Mouse (Mus musculus): ENCODE measurements at regions not wholly inside any gene's neighbourhood (a gene's known extent, or its start where the extent isn't known, plus 50 kb on each side); places are given as distances from the start of the nearest gene placed in this dataset.

GRCm38 (mm10) chr2:128276337-128276736 lies 150.5 kb downstream of the Bcl2l11 start:
- Histone ChIP-seq H3K9me3 (replicated peaks; ENCODE audit: control insufficient read depth, low read length) (no peaks in the 10 kb centered on the region), H3K36me3 (ENCODE audit: control insufficient read depth, insufficient read depth, low read length) (no peaks in the 10 kb centered on the region), H3K4me2 (no peak overlapping the region), H3K27ac (ENCODE audit: low read depth, low read length) (no peak overlapping the region), H3K27me3 (ENCODE audit: control insufficient read depth, insufficient read depth, low read length) (no peaks in the 10 kb centered on the region), H3K9ac (ENCODE audit: low read depth, low read length) (no peak overlapping the region), H3K4me3 (ENCODE audit: low read depth, low read length) (no peak overlapping the region), H3K4me1 (ENCODE audit: control insufficient read depth, insufficient read depth, low read length) (peaks cover 22% of the 10 kb centered on the region)
- 74% methylated on average over 5 of the region's 5 CpGs for WGBS (ENCODE audit: insufficient replicate concordance)
- ATAC-seq (replicated peaks; ENCODE audit: insufficient number of reproducible peaks, low FRiP score, low TSS enrichment), result no peak

DNA sequence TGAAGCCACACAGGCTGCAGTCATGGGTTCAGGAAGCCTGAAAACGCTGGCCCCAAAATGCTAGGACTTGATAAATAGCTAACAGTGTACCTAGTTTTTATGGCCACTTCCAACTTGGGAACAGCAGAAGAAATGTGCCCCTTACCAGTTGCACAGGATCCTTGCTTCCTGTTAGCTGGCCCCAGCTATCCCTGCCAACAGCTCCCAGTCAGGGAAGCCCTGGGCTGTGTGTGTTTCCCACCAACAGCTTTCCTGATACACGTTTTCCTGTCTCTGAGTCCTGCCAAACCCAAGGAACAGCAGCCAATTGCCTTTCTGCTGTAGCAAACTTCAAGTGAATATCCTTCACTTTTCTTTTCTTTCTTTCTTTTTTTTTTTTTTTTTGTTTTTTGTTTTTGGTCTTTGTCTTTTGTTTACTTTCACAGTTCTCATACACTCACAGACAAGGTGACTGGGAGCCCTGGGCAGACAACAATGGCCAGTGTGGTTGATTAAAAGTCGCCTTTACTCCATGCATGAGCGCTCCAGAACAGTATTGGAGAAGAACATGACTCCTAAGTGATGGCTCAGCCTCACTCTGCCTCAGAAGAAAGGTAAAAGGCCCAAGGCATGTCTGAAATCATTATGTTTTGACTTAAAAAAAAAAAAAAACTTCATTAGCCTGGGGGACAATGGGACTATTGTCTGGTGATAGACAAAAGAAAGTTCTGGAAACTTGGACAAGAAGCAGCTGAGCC lies 151.7 kb downstream of the Bcl2l11 start:
- ATAC-seq (replicated peaks; ENCODE audit: insufficient number of reproducible peaks, low FRiP score, low TSS enrichment), result no peak
- no peaks in the 10 kb centered on the region for H3K36me3 ChIP-seq (ENCODE audit: control insufficient read depth, insufficient read depth, low read length)
- no peak overlapping the region for H3K4me2 ChIP-seq
- no peak overlapping the region for H3K9ac ChIP-seq (ENCODE audit: low read depth, low read length)
- no peaks in the 10 kb centered on the region for H3K9me3 ChIP-seq (replicated peaks; ENCODE audit: control insufficient read depth, low read length)
- H3K4me3 ChIP-seq (ENCODE audit: low read depth, low read length), result no peak overlapping the region
- 58% methylated on average over 4 of the region's 4 CpGs for WGBS (ENCODE audit: insufficient replicate concordance)
- H3K27ac ChIP-seq (ENCODE audit: low read depth, low read length), result no peak overlapping the region; the same call in 1 of the 2 replicates
- H3K27me3 ChIP-seq (ENCODE audit: control insufficient read depth, insufficient read depth, low read length), result no peaks in the 10 kb centered on the region
- H3K4me1 ChIP-seq (ENCODE audit: control insufficient read depth, insufficient read depth, low read length), result peaks cover 22% of the 10 kb centered on the region

GRCm38 (mm10) chr2:128278124-128278432 lies 152.2 kb downstream of the Bcl2l11 start:
- no peak for ATAC-seq (replicated peaks; ENCODE audit: insufficient number of reproducible peaks, low FRiP score, low TSS enrichment)
- Histone ChIP-seq H3K9me3 (replicated peaks; ENCODE audit: control insufficient read depth, low read length) (no peaks in the 10 kb centered on the region), H3K4me3 (ENCODE audit: low read depth, low read length) (no peak overlapping the region), H3K4me1 (ENCODE audit: control insufficient read depth, insufficient read depth, low read length) (peaks cover 27% of the 10 kb centered on the region), H3K9ac (ENCODE audit: low read depth, low read length) (no peak overlapping the region), H3K27me3 (ENCODE audit: control insufficient read depth, insufficient read depth, low read length) (no peaks in the 10 kb centered on the region), H3K36me3 (ENCODE audit: control insufficient read depth, insufficient read depth, low read length) (no peaks in the 10 kb centered on the region), H3K4me2 (no peak overlapping the region), H3K27ac (ENCODE audit: low read depth, low read length) (no peak overlapping the region)
- 86% methylated on average over 5 of the region's 5 CpGs for WGBS (ENCODE audit: insufficient replicate concordance)

DNA sequence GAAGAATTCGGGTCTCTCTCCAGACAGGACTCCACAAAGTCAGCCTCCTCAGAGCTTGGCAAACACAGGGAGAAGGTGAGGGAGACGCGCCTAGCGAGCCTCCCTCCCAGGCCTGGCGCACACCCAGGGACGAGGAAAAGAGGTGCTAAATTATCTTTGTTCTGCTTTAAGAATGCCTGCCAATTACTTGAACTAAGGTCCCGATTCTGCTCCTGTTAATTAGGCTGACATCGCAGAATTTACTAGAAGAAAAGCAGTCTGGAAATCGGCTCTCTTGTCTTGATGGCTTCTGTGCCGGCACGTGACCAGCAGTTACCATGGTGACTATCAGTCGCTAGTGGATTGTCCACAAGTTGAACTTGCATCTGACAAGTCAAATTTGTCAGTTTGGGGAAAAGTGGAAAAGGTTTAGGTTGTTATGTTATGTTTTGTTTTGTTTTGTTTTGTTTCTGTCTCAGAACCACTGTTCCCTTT lies 152.8 kb downstream of the Bcl2l11 start:
- Histone ChIP-seq H3K4me1 (ENCODE audit: control insufficient read depth, insufficient read depth, low read length) (peaks cover 27% of the 10 kb centered on the region), H3K9me3 (replicated peaks; ENCODE audit: control insufficient read depth, low read length) (no peaks in the 10 kb centered on the region), H3K4me2 (peak overlapping the region; percentile 24), H3K4me3 (ENCODE audit: low read depth, low read length) (no peak overlapping the region), H3K36me3 (ENCODE audit: control insufficient read depth, insufficient read depth, low read length) (no peaks in the 10 kb centered on the region), H3K9ac (ENCODE audit: low read depth, low read length) (no peak overlapping the region), H3K27me3 (ENCODE audit: control insufficient read depth, insufficient read depth, low read length) (no peaks in the 10 kb centered on the region), H3K27ac (ENCODE audit: low read depth, low read length) (no peak overlapping the region)
- no peak for ATAC-seq (replicated peaks; ENCODE audit: insufficient number of reproducible peaks, low FRiP score, low TSS enrichment)
- WGBS (ENCODE audit: insufficient replicate concordance), result 21% methylated on average over 12 of the region's 12 CpGs

- Histone ChIP-seq H3K4me3 (ENCODE audit: low read depth, low read length) (no peak overlapping the region), H3K27me3 (ENCODE audit: control insufficient read depth, insufficient read depth, low read length) (no peaks in the 10 kb centered on the region), H3K36me3 (ENCODE audit: control insufficient read depth, insufficient read depth, low read length) (no peaks in the 10 kb centered on the region), H3K9me3 (replicated peaks; ENCODE audit: control insufficient read depth, low read length) (no peaks in the 10 kb centered on the region), H3K4me2 (0 out of 2 replicates have a peak overlapping the region, but pooled peaks have one; percentile 0), H3K27ac (ENCODE audit: low read depth, low read length) (no peak overlapping the region), H3K4me1 (ENCODE audit: control insufficient read depth, insufficient read depth, low read length) (peaks cover 27% of the 10 kb centered on the region), H3K9ac (ENCODE audit: low read depth, low read length) (no peak overlapping the region)
- ATAC-seq (replicated peaks; ENCODE audit: insufficient number of reproducible peaks, low FRiP score, low TSS enrichment), result no peak
- 57% methylated on average over 10 of the region's 10 CpGs for WGBS (ENCODE audit: insufficient replicate concordance)
Observed at GRCm38 (mm10) chr2:128279127-128279710, 153.4 kb downstream of the Bcl2l11 start.

- Histone ChIP-seq H3K4me3 (ENCODE audit: low read depth, low read length) (no peak overlapping the region), H3K27ac (ENCODE audit: low read depth, low read length) (no peak overlapping the region), H3K9me3 (replicated peaks; ENCODE audit: control insufficient read depth, low read length) (no peaks in the 10 kb centered on the region), H3K36me3 (ENCODE audit: control insufficient read depth, insufficient read depth, low read length) (no peaks in the 10 kb centered on the region), H3K4me1 (ENCODE audit: control insufficient read depth, insufficient read depth, low read length) (peaks cover 31% of the 10 kb centered on the region), H3K27me3 (ENCODE audit: control insufficient read depth, insufficient read depth, low read length) (no peaks in the 10 kb centered on the region), H3K4me2 (no peak overlapping the region), H3K9ac (ENCODE audit: low read depth, low read length) (no peak overlapping the region)
- ATAC-seq (replicated peaks; ENCODE audit: insufficient number of reproducible peaks, low FRiP score, low TSS enrichment), result no peak
- whole genome bisulfite sequencing (ENCODE audit: insufficient replicate concordance), result 20% methylated on average over 4 of the region's 4 CpGs
Observed at GRCm38 (mm10) chr2:128282591-128282990, 156.8 kb downstream of the Bcl2l11 start.

DNA sequence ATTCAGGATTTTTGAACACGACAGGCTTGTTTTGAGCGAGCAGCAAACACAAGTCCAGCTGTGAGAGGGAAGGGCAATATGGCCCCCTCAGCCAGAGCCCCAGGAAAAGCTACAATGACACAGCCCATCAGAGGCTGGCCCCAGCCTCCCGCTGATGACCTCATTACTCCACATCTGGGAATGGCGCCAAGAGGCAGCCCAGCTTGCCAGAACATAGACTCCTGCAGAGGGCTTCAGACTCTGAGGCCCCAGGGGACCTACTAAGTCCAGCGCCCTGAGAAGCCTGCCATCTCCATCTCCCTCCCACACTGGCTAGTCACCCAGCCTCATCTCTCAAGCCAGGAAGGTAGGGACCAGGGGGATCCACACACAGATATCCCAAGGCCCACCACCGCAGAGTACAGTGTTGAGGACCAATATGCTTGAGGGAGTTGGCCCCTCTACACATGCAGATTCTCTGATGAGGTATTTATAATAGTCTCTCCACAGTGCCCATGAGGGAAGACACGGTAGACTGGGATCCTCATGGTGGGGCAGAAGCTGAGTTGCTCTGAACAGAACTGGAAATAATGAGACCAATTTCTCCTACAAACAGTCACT lies 159.1 kb downstream of the Bcl2l11 start:
- Histone ChIP-seq H3K4me3 (ENCODE audit: low read depth, low read length) (no peak overlapping the region), H3K9ac (ENCODE audit: low read depth, low read length) (no peak overlapping the region), H3K27ac (ENCODE audit: low read depth, low read length) (no peak overlapping the region), H3K4me1 (ENCODE audit: control insufficient read depth, insufficient read depth, low read length) (peaks cover 19% of the 10 kb centered on the region), H3K27me3 (ENCODE audit: control insufficient read depth, insufficient read depth, low read length) (no peaks in the 10 kb centered on the region), H3K36me3 (ENCODE audit: control insufficient read depth, insufficient read depth, low read length) (no peaks in the 10 kb centered on the region), H3K4me2 (no peak overlapping the region), H3K9me3 (replicated peaks; ENCODE audit: control insufficient read depth, low read length) (no peaks in the 10 kb centered on the region)
- peak; percentile 64 for ATAC-seq (replicated peaks; ENCODE audit: insufficient number of reproducible peaks, low FRiP score, low TSS enrichment)
- WGBS (ENCODE audit: insufficient replicate concordance), result 57% methylated on average over 7 of the region's 7 CpGs

DNA sequence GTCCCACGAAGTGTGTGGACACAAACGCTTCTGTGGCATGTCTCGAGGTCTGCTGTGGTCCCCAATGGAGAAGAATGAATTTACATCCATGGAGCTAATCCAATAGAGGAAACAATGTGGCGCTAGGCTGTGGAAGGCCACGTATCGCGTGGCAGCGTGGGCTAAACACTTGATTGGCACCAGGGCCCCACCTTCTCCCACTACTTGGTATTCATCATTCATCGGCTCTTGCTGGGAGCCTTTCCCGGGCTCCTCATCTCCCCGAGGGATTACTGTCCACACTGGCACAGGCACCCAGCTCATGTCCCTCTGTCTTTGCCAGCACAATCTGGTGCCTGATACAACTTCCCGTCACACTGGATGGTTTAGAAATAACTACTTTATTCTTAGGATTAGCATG lies 159.6 kb downstream of the Bcl2l11 start:
- Histone ChIP-seq H3K9ac (ENCODE audit: low read depth, low read length) (no peak overlapping the region), H3K4me2 (no peak overlapping the region), H3K4me1 (ENCODE audit: control insufficient read depth, insufficient read depth, low read length) (peaks cover 19% of the 10 kb centered on the region), H3K9me3 (replicated peaks; ENCODE audit: control insufficient read depth, low read length) (no peaks in the 10 kb centered on the region), H3K4me3 (ENCODE audit: low read depth, low read length) (no peak overlapping the region), H3K27ac (ENCODE audit: low read depth, low read length) (no peak overlapping the region), H3K27me3 (ENCODE audit: control insufficient read depth, insufficient read depth, low read length) (no peaks in the 10 kb centered on the region), H3K36me3 (ENCODE audit: control insufficient read depth, insufficient read depth, low read length) (no peaks in the 10 kb centered on the region)
- ATAC-seq (replicated peaks; ENCODE audit: insufficient number of reproducible peaks, low FRiP score, low TSS enrichment), result no peak
- 87% methylated on average over 12 of the region's 12 CpGs for WGBS (ENCODE audit: insufficient replicate concordance)
